Mouse (Mus musculus) embryonic fibroblast, embryonic 13.5 days (primary cell): ENCODE results near the gene Lmtk2.

ENCODE experiments used
- CTCF ChIP-seq: IDR thresholded peaks from 2 replicates; pipeline ENCODE4 v1.5.1; 2011; ENCODE audit warnings: mild to moderate bottlenecking, control low read depth, low read length, moderate library complexity, borderline replicate concordance; ENCODE audit not compliant: insufficient read depth
- POLR2A ChIP-seq: IDR thresholded peaks from 2 replicates; pipeline ENCODE4 v1.6.1; 2011; ENCODE audit warnings: low read depth, mild to moderate bottlenecking, control low read depth, low read length, moderate library complexity

- TF ChIP-seq POLR2A (no peak), CTCF (no peak)
Observed at GRCm38 (mm10) chr5:144159137-144159536, 58.9 kb downstream of the Lmtk2 start.
